Mouse (Mus musculus): ENCODE results near the gene Serinc3. TPM values are rescaled to one million over a fixed set of nuclear protein-coding genes. Genes with fewer than 3 reads are reported as not detected.
"Not testable (repeated sequence)": the region's sequence is repeated elsewhere in the genome, so short reads cannot be mapped to it uniquely, and the experiment has no call there.

The Serinc3 gene
- polyA plus RNA-seq (2016; fragmentation: Nextera tagmentation; extraction: Ambion mirVana): 21.9 and 22.1 TPM in 2 replicates

DNA sequence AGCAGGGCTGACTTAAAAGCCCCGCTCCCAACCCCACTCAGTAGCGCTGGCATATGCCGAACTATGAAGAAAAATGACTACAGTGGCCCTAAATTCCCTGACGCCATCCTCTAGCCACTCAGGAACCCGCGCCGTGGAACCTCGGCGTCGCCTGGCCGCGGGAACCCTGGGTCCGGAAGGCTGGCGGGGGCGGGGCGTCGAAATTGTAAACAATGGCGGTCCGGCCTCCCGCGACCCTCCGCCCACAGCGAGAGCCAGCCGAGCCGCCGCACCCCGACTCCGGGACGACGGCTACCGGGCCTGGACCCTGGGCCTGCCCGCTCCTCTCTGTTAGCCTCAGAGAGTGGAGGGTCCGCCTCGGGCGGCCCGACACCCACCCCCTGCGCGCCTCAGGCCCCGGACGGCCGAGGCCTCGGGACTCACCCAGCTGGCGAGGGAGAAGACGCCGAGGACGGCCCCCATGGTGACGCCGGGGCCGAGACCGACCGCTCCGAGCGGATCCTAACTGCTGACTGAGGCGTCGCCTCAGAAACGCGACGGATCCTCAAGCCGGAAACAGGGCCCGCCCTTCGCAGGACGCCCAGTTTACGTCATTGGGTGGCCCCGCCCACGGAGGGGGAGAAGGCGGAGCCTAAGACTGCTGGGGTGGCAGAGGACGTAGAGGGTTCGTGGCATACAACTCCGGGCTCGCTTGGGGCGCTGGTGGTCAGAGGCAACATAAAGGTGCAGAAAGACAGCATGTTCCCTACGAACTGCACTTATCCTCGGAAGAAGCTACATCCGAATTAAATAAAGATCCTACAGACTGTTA, at the start of gene Serinc3:
TSS of gene Serinc3 (minus strand) at position 557 of the 811 bp plus-strand sequence.
- DNase-seq (ENCODE audit: low spot score): peak; percentile 99
- peaks cover 25% of the 10 kb centered on the region for H3K36me3 ChIP-seq (replicated peaks)
- no peaks in the 10 kb centered on the region for H3K9me3 ChIP-seq
- no peaks in the 10 kb centered on the region for H3K27me3 ChIP-seq (replicated peaks; ENCODE audit: low read depth, poor library complexity, severe bottlenecking)
- peaks cover 17% of the 10 kb centered on the region for H3K4me1 ChIP-seq
- peak within 1 kb of the TSS; percentile 99 for H3K4me3 ChIP-seq
- WGBS: under 1% methylated on average over 74 of the region's 74 CpGs
- H3K27ac ChIP-seq (replicated peaks): peak within 1 kb of the TSS; percentile 97

DNA sequence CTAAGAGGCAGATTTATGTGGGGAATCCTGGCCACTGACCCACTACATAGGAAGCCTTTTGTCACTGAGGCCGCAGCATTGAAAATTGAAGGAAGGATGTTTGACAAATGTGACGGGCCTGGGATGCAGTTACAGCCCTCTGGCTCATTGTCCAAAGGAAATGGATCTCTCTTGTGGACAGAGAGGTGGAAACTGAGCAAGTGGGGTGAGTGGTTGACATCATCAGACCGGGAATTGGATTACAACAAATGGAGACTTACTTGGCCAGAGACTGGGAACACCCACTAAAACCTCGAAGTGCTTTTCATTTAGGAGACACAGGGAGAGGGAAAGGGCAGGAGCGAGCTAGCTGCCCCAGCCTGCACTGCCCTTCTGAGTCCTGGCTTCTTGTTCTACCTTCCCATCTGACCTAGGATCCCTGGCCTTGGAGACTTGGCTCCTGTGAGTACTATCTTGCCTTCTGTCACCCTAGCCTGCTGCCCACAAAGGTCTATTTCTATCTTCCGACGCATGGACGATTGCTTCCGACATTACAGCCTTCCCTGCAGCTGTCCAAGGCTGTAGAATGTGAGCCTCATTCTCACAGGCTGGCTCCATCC, 48.9 kb upstream of the Serinc3 start:
- Histone ChIP-seq H3K4me3 (no peak overlapping the region), H3K9me3 (no peaks in the 10 kb centered on the region), H3K27ac (replicated peaks) (peak overlapping the region; percentile 57), H3K4me1 (peaks cover 57% of the 10 kb centered on the region), H3K36me3 (replicated peaks) (0 out of 2 replicates have a peak, but pooled peaks cover 2% of the 10 kb centered on the region), H3K27me3 (replicated peaks; ENCODE audit: low read depth, poor library complexity, severe bottlenecking) (no peaks in the 10 kb centered on the region)
- no peak for DNase-seq (ENCODE audit: low spot score)
- 67% methylated on average over 9 of the region's 9 CpGs for WGBS

DNA sequence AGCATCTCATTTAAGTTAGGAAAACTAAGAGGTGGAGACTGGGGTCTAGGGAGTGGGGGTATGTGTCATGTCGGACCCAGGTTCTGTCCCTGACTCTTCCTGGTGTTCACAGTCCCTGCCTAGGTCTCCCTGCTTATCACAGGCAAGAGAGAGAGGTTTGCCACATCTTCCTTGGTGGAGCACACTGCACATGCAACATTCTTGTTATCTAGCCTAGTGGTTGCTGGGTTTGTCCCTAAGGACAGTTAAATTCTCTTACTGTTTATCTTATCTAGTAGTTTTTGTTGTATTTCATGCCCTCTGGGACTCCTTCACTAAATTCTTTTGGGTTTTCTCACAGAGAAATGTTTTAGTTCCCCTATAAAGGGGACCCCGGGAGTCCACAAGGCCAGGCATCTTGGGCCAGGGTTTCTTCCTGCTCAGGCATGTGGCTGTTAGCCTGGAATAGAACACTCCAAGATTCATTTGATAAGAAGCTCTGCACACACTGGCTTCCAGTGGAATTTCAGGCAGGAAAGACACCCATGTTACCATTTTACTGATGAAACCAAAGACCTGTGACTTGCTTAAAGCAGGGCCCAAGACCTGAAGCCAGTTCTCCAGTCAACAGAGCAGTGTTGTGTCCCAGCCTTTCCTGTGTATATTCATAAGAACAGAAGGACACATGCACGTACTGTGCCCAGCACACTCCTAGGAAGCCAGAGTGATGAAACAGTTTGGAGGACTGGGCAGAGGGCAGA, 48.1 kb upstream of the Serinc3 start:
- Histone ChIP-seq H3K4me3 (no peak overlapping the region), H3K9me3 (no peaks in the 10 kb centered on the region), H3K36me3 (replicated peaks) (0 out of 2 replicates have a peak, but pooled peaks cover 2% of the 10 kb centered on the region), H3K27ac (replicated peaks) (peak overlapping the region; percentile 57; the same call in 1 of the 2 replicates), H3K4me1 (peaks cover 54% of the 10 kb centered on the region), H3K27me3 (replicated peaks; ENCODE audit: low read depth, poor library complexity, severe bottlenecking) (no peaks in the 10 kb centered on the region)
- DNase-seq (ENCODE audit: low spot score): no peak
- WGBS: 74% methylated on average over 3 of the region's 3 CpGs

DNA sequence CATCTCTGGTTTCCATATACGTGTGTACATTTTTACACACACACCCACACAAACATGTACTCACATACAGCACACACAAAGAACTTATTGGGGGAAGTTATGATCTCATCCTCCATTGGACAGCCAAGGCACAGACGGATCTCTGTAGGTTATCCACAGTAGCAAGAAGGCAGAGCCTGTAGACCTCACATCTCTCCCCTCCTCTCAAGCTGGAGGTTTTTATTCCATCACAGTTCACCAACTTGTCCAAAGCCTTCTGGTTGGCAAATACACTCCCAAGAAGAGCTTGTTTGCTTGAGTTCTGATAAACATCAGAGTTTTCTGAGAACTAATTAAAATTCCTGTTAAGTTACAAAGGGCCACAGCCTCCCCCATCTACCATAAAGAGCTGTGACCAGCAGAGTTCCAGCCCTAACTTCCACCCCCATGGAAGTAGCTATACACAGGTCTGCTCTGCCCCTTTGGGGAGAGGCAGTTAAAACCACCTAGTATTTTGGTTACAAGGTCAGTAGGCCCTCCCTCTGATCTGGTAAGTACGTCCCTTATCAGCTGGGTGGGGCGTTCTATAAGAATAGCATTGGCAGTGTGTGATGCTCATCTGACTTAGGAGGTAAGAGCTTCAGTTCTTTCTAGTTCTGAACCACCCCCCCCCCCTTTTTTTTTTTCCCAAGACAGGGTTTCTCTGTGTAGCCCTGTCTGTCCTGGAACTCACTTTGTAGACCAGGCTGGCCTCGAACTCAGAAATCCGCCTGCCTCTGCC, 47.1 kb upstream of the Serinc3 start:
- WGBS: 92% methylated on average over 6 of the region's 6 CpGs
- Histone ChIP-seq H3K27ac (replicated peaks) (no peak overlapping the region), H3K9me3 (no peaks in the 10 kb centered on the region), H3K36me3 (replicated peaks) (0 out of 2 replicates have a peak, but pooled peaks cover 2% of the 10 kb centered on the region), H3K27me3 (replicated peaks; ENCODE audit: low read depth, poor library complexity, severe bottlenecking) (no peaks in the 10 kb centered on the region), H3K4me3 (no peak overlapping the region), H3K4me1 (peaks cover 46% of the 10 kb centered on the region)
- no peak for DNase-seq (ENCODE audit: low spot score)

DNA sequence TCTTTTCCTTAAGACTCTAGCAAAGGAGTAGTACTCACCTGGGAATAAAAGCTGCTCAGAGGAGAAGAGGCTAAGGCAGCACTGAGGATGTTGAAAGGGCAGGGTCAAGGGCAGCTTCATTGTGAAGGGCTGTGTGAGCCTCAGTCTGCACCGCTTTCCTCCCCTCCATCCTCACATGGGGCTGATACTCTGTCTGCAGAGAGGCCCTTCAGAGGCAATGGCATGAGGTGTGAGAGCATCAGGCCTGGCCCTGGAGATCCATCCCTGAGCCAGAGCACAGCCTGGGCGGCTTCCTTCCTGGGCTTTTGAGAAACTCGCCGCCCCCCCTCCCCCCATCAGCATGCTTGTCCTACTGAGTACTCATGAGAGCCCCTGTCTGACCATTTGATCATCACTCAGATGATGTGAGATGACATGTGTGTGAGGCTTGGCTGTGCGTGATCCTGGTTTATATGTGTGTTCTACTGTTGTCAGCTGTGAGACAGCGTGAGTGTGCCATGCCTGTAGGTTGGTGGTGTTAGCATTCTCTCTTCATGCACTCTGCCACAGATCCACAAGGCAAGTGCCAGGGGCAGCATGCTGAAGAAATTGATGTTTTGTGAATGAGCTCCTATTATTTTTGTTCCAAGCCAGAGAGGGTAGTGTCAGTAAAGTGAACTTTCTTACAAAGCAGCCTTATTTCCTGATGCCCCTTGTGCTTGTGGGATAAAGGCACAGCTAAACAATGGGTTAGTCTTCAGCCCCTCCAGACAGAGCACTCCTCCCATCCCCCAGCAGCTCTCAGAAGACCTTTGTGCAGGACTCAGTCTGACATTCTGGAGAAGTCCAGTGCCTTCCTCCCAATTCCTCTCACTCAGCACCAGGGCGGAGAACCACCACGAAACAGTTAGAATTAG, 45.7 kb upstream of the Serinc3 start:
- 61% methylated on average over 8 of the region's 8 CpGs for WGBS
- H3K4me1 ChIP-seq: peaks cover 39% of the 10 kb centered on the region

DNA sequence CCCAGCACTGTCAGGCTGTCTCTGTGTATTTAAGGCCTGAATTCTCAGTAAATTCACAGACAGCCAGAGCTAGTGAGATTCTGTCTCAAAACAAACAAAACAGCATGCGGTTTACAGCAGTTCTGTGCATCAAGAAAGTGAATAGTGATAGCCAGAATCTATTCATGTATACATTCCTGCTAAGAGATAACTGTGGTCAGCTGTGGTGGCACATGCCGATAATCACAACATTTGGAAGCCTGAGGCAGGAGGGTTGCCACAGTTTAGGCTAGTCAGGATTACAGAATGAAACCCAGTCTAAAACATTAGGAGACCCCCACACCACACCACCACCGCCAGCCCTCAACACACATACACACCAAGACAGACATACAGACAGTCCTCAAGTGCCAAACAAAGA, 44.8 kb upstream of the Serinc3 start:
- Histone ChIP-seq H3K27me3 (replicated peaks; ENCODE audit: low read depth, poor library complexity, severe bottlenecking) (no peaks in the 10 kb centered on the region), H3K4me1 (peaks cover 42% of the 10 kb centered on the region), H3K27ac (replicated peaks) (0 out of 2 replicates have a peak overlapping the region, but pooled peaks have one; percentile 72), H3K36me3 (replicated peaks) (0 out of 2 replicates have a peak, but pooled peaks cover 2% of the 10 kb centered on the region), H3K4me3 (no peak overlapping the region), H3K9me3 (no peaks in the 10 kb centered on the region)
- DNase-seq (ENCODE audit: low spot score): no peak
- WGBS: 89% methylated on average over 3 of the region's 3 CpGs

More for the DNA sequence above, 45.7 kb upstream of the Serinc3 start:
- no peaks in the 10 kb centered on the region for H3K9me3 ChIP-seq
- H3K27ac ChIP-seq (replicated peaks): peak overlapping the region; percentile 72
- 0 out of 2 replicates have a peak, but pooled peaks cover 2% of the 10 kb centered on the region for H3K36me3 ChIP-seq (replicated peaks)
- H3K4me3 ChIP-seq: no peak overlapping the region
- H3K27me3 ChIP-seq (replicated peaks; ENCODE audit: low read depth, poor library complexity, severe bottlenecking): no peaks in the 10 kb centered on the region
- DNase-seq (ENCODE audit: low spot score): no peak

DNA sequence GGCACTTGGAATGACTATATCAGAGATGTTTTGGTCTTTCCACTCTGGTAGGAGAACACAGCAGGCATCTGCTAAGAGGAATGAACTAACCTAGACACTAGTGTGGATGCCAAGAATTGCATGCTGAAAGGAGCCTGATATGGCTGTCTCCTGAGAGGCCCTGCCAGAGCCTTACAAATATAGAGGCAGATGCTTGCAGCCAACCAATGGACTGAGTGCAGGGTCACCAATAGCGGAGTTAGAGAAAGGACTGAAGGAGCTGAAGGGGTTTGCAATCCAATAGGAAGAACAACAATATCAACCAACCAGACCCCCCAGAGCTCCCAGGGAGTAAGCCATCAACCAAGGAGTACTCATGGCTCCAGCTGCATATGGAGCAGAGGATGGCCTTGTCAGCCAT, 43.4 kb upstream of the Serinc3 start:
- H3K36me3 ChIP-seq (replicated peaks); H3K4me3 ChIP-seq; H3K9me3 ChIP-seq; H3K27ac ChIP-seq (replicated peaks); H3K27me3 ChIP-seq (replicated peaks; ENCODE audit: low read depth, poor library complexity, severe bottlenecking); DNase-seq (ENCODE audit: low spot score): not testable (repeated sequence)
- 97% methylated on average over 1 of the region's 1 CpGs for WGBS
- peaks cover 35% of the 10 kb centered on the region for H3K4me1 ChIP-seq

DNA sequence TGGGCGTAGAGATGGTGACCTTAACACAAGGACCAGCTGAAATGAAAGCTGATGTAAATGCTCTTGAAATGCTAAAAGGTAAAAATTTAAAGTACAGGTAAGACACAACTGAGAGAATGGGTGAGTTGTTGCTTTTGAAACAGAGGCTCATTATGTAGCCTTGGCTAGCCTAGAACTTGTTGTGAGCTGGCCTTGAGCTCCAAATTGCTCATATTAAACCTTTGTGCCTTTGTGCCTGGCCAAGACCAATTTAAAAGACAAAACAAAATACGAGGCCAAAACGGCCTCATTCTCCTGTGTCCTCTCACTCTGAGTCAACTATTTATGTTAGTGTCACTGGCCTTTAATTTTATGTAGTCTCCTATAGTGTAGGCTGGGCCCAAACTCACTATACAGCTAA, 42.0 kb upstream of the Serinc3 start:
- H3K36me3 ChIP-seq (replicated peaks): 0 out of 2 replicates have a peak, but pooled peaks cover 2% of the 10 kb centered on the region
- peaks cover 33% of the 10 kb centered on the region for H3K4me1 ChIP-seq
- WGBS: 86% methylated on average over 3 of the region's 3 CpGs
- DNase-seq (ENCODE audit: low spot score): no peak
- no peaks in the 10 kb centered on the region for H3K27me3 ChIP-seq (replicated peaks; ENCODE audit: low read depth, poor library complexity, severe bottlenecking)
- H3K9me3 ChIP-seq: no peaks in the 10 kb centered on the region
- no peak overlapping the region for H3K4me3 ChIP-seq
- no peak overlapping the region for H3K27ac ChIP-seq (replicated peaks)

DNA sequence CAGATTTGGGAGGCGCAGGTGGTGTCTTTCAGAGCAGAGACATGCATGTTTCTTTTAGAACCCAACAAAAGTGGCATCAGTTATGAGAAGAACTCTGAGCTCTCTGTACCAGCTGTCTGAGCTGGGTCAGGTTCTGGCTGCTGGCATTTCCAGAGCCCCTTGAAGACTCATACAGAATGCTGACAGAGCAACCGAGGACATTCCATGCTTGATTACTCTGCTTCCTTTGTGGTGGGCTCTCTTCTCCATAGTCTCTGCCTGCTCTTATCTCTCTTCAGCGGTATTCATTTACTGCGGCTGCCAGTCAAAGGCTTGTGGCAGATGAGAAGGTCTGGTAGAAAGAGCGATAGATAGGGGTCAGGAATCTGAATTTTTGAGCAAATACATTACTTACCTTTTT, 41.3 kb upstream of the Serinc3 start:
- Histone ChIP-seq H3K4me3 (no peak overlapping the region), H3K27ac (replicated peaks) (no peak overlapping the region), H3K9me3 (no peaks in the 10 kb centered on the region), H3K27me3 (replicated peaks; ENCODE audit: low read depth, poor library complexity, severe bottlenecking) (no peaks in the 10 kb centered on the region), H3K36me3 (replicated peaks) (no peaks in the 10 kb centered on the region), H3K4me1 (peaks cover 30% of the 10 kb centered on the region)
- no peak for DNase-seq (ENCODE audit: low spot score)
- 90% methylated on average over 5 of the region's 5 CpGs for WGBS

DNA sequence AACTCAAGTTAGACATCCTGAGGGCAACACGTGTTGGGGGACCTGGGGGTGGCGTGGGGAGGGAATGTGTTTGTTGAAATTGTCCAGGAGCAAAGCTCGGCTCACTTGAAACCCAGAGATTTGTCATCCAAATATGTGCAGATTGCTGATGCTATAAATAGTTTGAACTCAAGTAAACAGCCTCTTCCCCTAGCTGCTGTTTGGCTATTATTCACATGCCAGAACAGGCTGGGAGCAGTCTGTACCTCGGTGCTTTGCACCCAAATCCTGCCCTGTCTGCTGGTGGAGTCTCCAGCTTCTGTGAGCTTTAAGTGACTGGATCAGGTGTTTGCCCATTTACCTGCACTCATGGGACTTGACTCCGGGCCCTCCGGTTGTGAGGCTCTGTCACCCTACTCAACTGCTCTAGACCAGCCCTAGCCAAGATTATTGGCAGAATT, 40.9 kb upstream of the Serinc3 start:
- 82% methylated on average over 6 of the region's 6 CpGs for WGBS
- peaks cover 25% of the 10 kb centered on the region for H3K4me1 ChIP-seq
- no peak overlapping the region for H3K27ac ChIP-seq (replicated peaks)
- no peaks in the 10 kb centered on the region for H3K9me3 ChIP-seq
- no peak overlapping the region for H3K4me3 ChIP-seq
- H3K36me3 ChIP-seq (replicated peaks): no peaks in the 10 kb centered on the region
- no peak for DNase-seq (ENCODE audit: low spot score)
- no peaks in the 10 kb centered on the region for H3K27me3 ChIP-seq (replicated peaks; ENCODE audit: low read depth, poor library complexity, severe bottlenecking)

DNA sequence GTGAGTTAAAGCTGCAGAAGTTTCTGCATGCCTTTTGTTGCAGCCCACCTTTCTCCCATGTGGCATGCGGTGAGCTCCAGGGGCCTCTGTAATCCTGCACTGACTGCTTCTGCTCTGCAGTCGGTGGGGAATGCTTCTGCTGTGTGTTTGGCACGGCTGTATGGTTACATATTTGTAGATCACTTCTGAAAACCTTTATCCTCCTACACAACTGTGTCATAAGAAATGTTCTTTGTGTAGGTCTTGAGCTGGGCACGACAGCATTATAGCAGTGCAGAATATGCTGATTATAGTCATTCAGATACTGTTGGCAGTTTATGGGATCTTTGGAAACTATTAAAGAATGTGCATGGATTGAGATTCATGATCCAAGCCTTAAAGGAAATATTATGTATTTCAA, 40.4 kb upstream of the Serinc3 start:
- DNase-seq (ENCODE audit: low spot score): no peak
- 74% methylated on average over 4 of the region's 4 CpGs for WGBS
- Histone ChIP-seq H3K4me1 (peaks cover 20% of the 10 kb centered on the region), H3K27me3 (replicated peaks; ENCODE audit: low read depth, poor library complexity, severe bottlenecking) (no peaks in the 10 kb centered on the region), H3K36me3 (replicated peaks) (no peaks in the 10 kb centered on the region), H3K27ac (replicated peaks) (0 out of 2 replicates have a peak overlapping the region, but pooled peaks have one; percentile 2), H3K9me3 (no peaks in the 10 kb centered on the region), H3K4me3 (no peak overlapping the region)
